Mouse (Mus musculus) neural tube, embryonic 15.5 days (tissue): ENCODE measurements around the gene Spag7. TPM values are rescaled to one million over a fixed set of nuclear protein-coding genes. Genes with fewer than 3 reads are reported as not detected.

Experiments used
- ATAC-seq: fragments of 200-750 bp; cut with Nextera tagmentation; 2 replicates; pipeline ENCODE4 v1.8.0; 2017; ENCODE audit warnings: mild to moderate bottlenecking, moderate TSS enrichment, moderate library complexity; ENCODE audit not compliant: low FRiP score
- H3K27ac ChIP-seq: fragments of 300-500 bp; sonication (generic); replicated peaks from 2 replicates; pipeline ENCODE4 v1.5.1; 2015; ENCODE audit warnings: mild to moderate bottlenecking, inconsistent platforms
- H3K27me3 ChIP-seq: fragments of 300-500 bp; sonication (generic); replicated peaks from 2 replicates; pipeline ENCODE4 v1.6.1; 2015; ENCODE audit warnings: inconsistent platforms
- H3K36me3 ChIP-seq: fragments of 300-500 bp; sonication (generic); 2 replicates; pipeline ENCODE4 v1.6.1; 2015; ENCODE audit warnings: inconsistent platforms
- H3K4me1 ChIP-seq: fragments of 300-500 bp; sonication (generic); 2 replicates; pipeline ENCODE4 v1.6.1; 2015; ENCODE audit warnings: inconsistent platforms
- H3K4me2 ChIP-seq: fragments of 300-500 bp; sonication (generic); 2 replicates; pipeline ENCODE4 v1.6.1; 2015; ENCODE audit warnings: inconsistent platforms, mild to moderate bottlenecking, moderate library complexity
- H3K4me3 ChIP-seq: fragments of 300-500 bp; sonication (generic); replicated peaks from 2 replicates; pipeline ENCODE4 v1.5.1; 2015; ENCODE audit warnings: mild to moderate bottlenecking, inconsistent platforms
- H3K9ac ChIP-seq: fragments of 300-500 bp; sonication (generic); replicated peaks from 2 replicates; pipeline ENCODE4 v1.6.1; 2015; ENCODE audit warnings: mild to moderate bottlenecking, inconsistent platforms
- H3K9me3 ChIP-seq: fragments of 300-500 bp; sonication (generic); replicated peaks from 2 replicates; pipeline ENCODE4 v1.6.1; 2016; ENCODE audit warnings: inconsistent platforms
- WGBS: fragments of 180-500 bp; shearing (Covaris S2); methylation state at CpG from one replicate; pipeline ENCODE4 v1.1.7; 2015; ENCODE audit warnings: mixed read lengths; 5-methylcytosine and 5-hydroxymethylcytosine counted together
- polyA plus RNA-seq: library from polyadenylated mRNA; unstranded; fragments of >200 nt; fragmentation: Nextera tagmentation; extraction: Ambion mirVana; gene quantifications from 2 replicates; pipeline ENCODE4 v1.2.1, GENCODE M21; 2015

Spag7 gene
- polyA plus RNA-seq, 1 experiment from 2014 or later, result 159 TPM

GRCm38 (mm10) chr11:70654923-70655570 is 14.2 kb downstream of the Spag7 start:
- H3K27me3 ChIP-seq, result no peaks in the 10 kb centered on the region
- under 1% methylated on average over 48 of the region's 48 CpGs for WGBS

DNA sequence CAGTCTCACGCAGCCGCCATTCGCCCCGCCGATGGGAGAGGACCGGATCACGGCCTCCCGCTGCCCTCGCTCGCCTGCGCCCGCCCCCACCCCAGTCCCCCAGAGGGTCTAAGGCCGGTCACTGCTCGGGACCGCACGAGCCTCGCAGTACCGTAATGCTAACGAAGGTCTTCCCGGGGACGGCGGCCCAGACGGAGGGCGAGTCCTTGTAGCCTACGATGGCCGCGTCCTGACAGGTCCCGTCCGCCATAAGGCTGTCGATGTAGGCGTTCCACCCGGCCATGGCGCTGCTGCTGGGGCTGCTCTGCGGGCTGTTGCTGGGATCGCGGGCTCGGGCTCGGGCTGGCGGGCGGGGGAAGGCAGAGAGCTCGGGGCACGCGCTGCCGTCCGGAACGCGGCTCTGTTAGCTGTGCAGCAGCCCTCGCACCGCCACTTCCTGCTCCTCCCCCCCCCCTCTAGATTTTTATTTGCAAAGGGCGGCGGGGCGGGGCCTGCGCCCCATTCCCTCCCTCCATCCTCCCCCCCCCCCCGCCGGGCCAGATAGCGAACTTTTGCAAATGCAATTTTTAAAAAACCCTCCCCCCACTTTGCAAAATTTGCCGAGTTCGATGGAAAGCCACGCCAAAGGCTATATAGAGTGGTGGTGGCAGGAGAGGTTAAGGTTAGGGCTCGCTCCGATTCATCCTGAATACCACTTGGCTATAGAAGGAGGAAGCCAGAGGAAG is 14.9 kb downstream of the Spag7 start, which contains the start of gene Pfn1:
Pfn1 (minus strand) TSS at position 447 of the 725 bp plus-strand sequence.
- peak within 1 kb of the TSS; percentile 95 for H3K27ac ChIP-seq
- peak within 1 kb of the TSS; percentile 69 for H3K4me3 ChIP-seq
- peak within 1 kb of the TSS; percentile 86 for H3K9ac ChIP-seq
- H3K4me1 ChIP-seq, result peaks cover 60% of the 10 kb centered on the region
- ATAC-seq, result peak; percentile 76
- H3K36me3 ChIP-seq, result peaks cover 27% of the 10 kb centered on the region
- peak within 1 kb of the TSS; percentile 91 for H3K4me2 ChIP-seq
- no peaks in the 10 kb centered on the region for H3K27me3 ChIP-seq
- WGBS, result under 1% methylated on average over 48 of the region's 61 CpGs
- H3K9me3 ChIP-seq, result no peaks in the 10 kb centered on the region

More at GRCm38 (mm10) chr11:70654923-70655570, 14.2 kb downstream of the Spag7 start:
- H3K36me3 ChIP-seq, result peaks cover 20% of the 10 kb centered on the region
- H3K9ac ChIP-seq, result peak overlapping the region; percentile 86
- H3K4me2 ChIP-seq, result peak overlapping the region; percentile 91
- ATAC-seq, result peak; percentile 65
- peaks cover 54% of the 10 kb centered on the region for H3K4me1 ChIP-seq
- H3K4me3 ChIP-seq, result peak overlapping the region; percentile 69
- H3K27ac ChIP-seq, result peak overlapping the region; percentile 95
- no peaks in the 10 kb centered on the region for H3K9me3 ChIP-seq

GRCm38 (mm10) chr11:70653345-70654197 is 15.6 kb downstream of the Spag7 start:
- peaks cover 35% of the 10 kb centered on the region for H3K36me3 ChIP-seq
- H3K27me3 ChIP-seq, result no peaks in the 10 kb centered on the region
- peak overlapping the region; percentile 91 for H3K4me2 ChIP-seq
- peak overlapping the region; percentile 95 for H3K27ac ChIP-seq
- no peaks in the 10 kb centered on the region for H3K9me3 ChIP-seq
- WGBS, result 1% methylated on average over 56 of the region's 63 CpGs
- H3K4me1 ChIP-seq, result peaks cover 68% of the 10 kb centered on the region
- H3K9ac ChIP-seq, result peak overlapping the region; percentile 86
- ATAC-seq, result peak; percentile 67
- H3K4me3 ChIP-seq, result peak overlapping the region; percentile 69

- peaks cover 35% of the 10 kb centered on the region for H3K36me3 ChIP-seq
- ATAC-seq, result no peak
- no peaks in the 10 kb centered on the region for H3K27me3 ChIP-seq
- H3K4me1 ChIP-seq, result peaks cover 74% of the 10 kb centered on the region
- peak overlapping the region; percentile 91 for H3K4me2 ChIP-seq
- peak overlapping the region; percentile 95 for H3K27ac ChIP-seq
- peak overlapping the region; percentile 86 for H3K9ac ChIP-seq
- 64% methylated on average over 6 of the region's 6 CpGs for WGBS
- peak overlapping the region; percentile 69 for H3K4me3 ChIP-seq
- no peaks in the 10 kb centered on the region for H3K9me3 ChIP-seq
Measured at GRCm38 (mm10) chr11:70652884-70653344, 16.3 kb downstream of the Spag7 start.

DNA sequence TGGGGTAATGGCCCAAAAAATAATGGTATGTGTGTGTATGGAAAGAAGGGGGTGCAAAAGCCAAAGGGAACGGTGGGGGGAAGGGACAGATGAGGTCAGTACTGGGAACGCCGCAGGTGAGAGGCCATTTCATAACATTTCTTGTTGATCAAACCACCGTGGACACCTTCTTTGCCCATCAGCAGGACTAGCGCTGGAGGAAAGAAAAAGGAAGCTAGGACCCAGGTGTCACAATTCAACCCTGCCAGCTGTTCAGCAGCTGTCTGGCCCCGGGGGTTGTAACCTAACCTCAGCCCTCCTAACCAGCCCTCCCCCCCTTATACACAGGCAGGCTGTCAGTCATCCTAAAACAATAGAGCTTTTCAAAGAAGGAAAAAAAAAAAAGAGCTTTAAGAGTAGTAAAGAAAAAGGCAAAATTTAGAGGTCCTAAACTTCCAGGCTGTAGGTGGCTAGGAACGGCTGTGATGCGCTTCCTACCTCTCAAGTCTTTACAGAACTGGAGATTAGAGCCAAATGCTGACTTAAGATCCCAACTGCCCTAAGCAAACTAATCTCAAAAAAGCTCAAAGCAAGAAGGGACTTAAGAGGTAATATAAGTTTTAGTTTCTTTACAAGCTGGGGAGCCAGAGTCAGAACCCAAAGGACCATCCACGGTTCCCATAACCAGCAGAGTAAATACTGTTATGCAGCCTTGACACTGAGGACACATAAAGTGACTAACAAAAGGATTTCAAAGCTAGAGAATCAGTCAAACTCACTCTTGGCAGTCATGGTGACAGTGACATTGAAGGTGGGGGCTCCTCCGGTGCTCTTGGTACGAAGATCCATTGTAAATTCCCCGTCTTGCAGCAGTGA is 17.0 kb downstream of the Spag7 start:
- no peak overlapping the region for H3K27ac ChIP-seq
- no peaks in the 10 kb centered on the region for H3K27me3 ChIP-seq
- peak overlapping the region; percentile 91 for H3K4me2 ChIP-seq
- peaks cover 35% of the 10 kb centered on the region for H3K36me3 ChIP-seq
- H3K4me1 ChIP-seq, result peaks cover 78% of the 10 kb centered on the region
- WGBS, result 69% methylated on average over 12 of the region's 12 CpGs
- peak overlapping the region; percentile 86 for H3K9ac ChIP-seq
- H3K9me3 ChIP-seq, result no peaks in the 10 kb centered on the region
- ATAC-seq, result no peak
- peak overlapping the region; percentile 69 for H3K4me3 ChIP-seq

- H3K4me1 ChIP-seq, result peaks cover 72% of the 10 kb centered on the region
- no peaks in the 10 kb centered on the region for H3K9me3 ChIP-seq
- 84% methylated on average over 2 of the region's 2 CpGs for WGBS
- H3K4me2 ChIP-seq, result no peak overlapping the region
- no peak overlapping the region for H3K9ac ChIP-seq
- no peaks in the 10 kb centered on the region for H3K27me3 ChIP-seq
- no peak overlapping the region for H3K27ac ChIP-seq
- peaks cover 35% of the 10 kb centered on the region for H3K36me3 ChIP-seq
- no peak for ATAC-seq
- H3K4me3 ChIP-seq, result no peak overlapping the region
Measured at GRCm38 (mm10) chr11:70651391-70651790, 17.8 kb downstream of the Spag7 start.

DNA sequence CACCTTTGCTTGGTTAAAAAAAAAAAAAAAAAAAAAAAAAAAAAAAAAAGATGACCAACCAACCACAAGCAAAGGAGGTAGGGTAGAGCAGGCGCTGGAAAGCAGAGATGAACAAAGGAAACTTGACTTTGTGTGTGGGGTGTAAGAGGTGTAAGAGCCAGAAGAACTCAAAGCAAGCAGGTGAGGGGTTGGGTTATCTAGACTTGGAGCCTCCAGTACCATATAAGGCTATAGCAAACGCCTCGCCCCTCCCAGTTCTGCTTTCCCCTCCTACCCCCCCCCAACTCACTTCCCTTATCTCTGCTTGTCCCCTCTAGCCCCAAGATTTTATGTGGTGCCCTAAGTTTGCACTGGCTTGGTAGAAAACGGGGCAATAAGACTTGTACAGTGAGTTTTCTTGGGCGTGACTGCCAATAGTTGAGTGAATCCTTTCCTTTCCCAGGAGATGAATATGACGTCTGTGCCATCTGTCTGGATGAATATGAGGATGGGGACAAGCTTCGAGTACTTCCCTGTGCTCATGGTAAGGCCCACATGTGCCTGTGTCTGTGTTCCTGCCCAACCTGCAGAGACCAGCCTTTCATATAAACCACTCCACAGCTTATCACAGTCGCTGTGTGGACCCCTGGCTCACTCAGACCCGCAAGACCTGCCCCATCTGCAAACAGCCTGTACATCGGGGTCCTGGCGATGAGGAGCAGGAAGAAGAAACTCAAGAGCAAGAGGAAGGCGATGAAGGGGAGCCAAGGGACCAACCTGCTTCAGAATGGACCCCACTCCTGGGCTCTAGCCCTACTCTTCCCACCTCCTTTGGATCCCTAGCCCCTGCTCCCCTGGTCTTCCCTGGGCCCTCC is 18.7 kb downstream of the Spag7 start:
- ATAC-seq, result no peak
- H3K36me3 ChIP-seq, result peaks cover 35% of the 10 kb centered on the region
- H3K27me3 ChIP-seq, result no peaks in the 10 kb centered on the region
- H3K9me3 ChIP-seq, result no peaks in the 10 kb centered on the region
- peaks cover 72% of the 10 kb centered on the region for H3K4me1 ChIP-seq
- 77% methylated on average over 12 of the region's 12 CpGs for WGBS
- 0 out of 2 replicates have a peak overlapping the region, but pooled peaks have one; percentile 0 for H3K9ac ChIP-seq
- H3K4me2 ChIP-seq, result no peak overlapping the region
- no peak overlapping the region for H3K4me3 ChIP-seq
- no peak overlapping the region for H3K27ac ChIP-seq

DNA sequence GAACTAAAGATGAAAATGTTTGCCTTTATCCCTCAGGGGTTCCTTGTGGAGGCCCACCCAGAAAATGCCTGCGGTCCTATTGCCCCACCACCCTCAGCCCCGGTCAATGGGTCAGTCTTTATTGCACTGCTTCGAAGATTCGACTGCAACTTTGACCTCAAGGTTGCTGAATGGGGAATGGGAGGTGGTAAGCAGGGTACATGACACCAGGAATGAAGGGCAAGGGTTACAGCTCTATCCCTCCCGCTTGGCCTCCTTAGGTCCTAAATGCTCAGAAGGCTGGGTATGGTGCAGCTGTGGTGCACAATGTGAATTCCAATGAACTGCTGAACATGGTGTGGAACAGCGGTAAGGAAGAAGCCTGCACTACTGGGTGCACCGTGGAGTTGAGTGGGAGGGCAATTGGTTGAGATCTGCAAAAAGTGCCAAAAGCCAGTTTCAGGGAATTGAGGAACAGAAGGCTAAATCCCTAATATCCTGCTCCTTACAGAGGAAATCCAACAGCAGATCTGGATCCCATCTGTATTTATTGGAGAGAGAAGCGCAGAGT is 20.0 kb downstream of the Spag7 start:
- WGBS, result 87% methylated on average over 8 of the region's 8 CpGs
- H3K27me3 ChIP-seq, result no peaks in the 10 kb centered on the region
- no peaks in the 10 kb centered on the region for H3K9me3 ChIP-seq
- no peak overlapping the region for H3K9ac ChIP-seq
- H3K36me3 ChIP-seq, result peaks cover 47% of the 10 kb centered on the region
- no peak overlapping the region for H3K4me3 ChIP-seq
- peaks cover 77% of the 10 kb centered on the region for H3K4me1 ChIP-seq
- ATAC-seq, result no peak
- 0 out of 2 replicates have a peak overlapping the region, but pooled peaks have one; percentile 18 for H3K27ac ChIP-seq
- peak overlapping the region; percentile 100 for H3K4me2 ChIP-seq

GRCm38 (mm10) chr11:70648512-70648911 is 20.7 kb downstream of the Spag7 start:
- peaks cover 77% of the 10 kb centered on the region for H3K4me1 ChIP-seq
- H3K36me3 ChIP-seq, result peaks cover 51% of the 10 kb centered on the region
- H3K4me3 ChIP-seq, result peak overlapping the region; percentile 76

More at GRCm38 (mm10) chr11:70648512-70648911, 20.7 kb downstream of the Spag7 start:
- Histone ChIP-seq H3K9ac (peak overlapping the region; percentile 80), H3K9me3 (no peaks in the 10 kb centered on the region), H3K27ac (no peak overlapping the region), H3K4me2 (peak overlapping the region; percentile 100), H3K27me3 (no peaks in the 10 kb centered on the region)
- WGBS, result 82% methylated on average over 4 of the region's 4 CpGs
- ATAC-seq, result no peak
